Mouse (Mus musculus): ENCODE measurements around the gene Tlk2. TPM values are rescaled to one million over a fixed set of nuclear protein-coding genes. Genes with fewer than 3 reads are reported as not detected.

Gene Tlk2
- polyA plus RNA-seq, 1 experiment: 5.3 TPM

- H3K27me3 ChIP-seq (ENCODE audit: control insufficient read depth, insufficient read depth, low read length): no peaks in the 10 kb centered on the region
- H3K36me3 ChIP-seq (ENCODE audit: control insufficient read depth, insufficient read depth, low read length): peaks cover 18% of the 10 kb centered on the region
- H3K4me3 ChIP-seq (ENCODE audit: low read depth, low read length): no peak overlapping the region
- 93% methylated on average over 1 of the region's 1 CpGs for WGBS
- H3K4me1 ChIP-seq (ENCODE audit: control insufficient read depth, insufficient read depth, insufficient read length, low read length): no peaks in the 10 kb centered on the region
- TF ChIP-seq POLR2A (IDR thresholded peaks at IDR 0.05; ENCODE audit: low read depth, low read length): no peak
- TF ChIP-seq CTCF (IDR thresholded peaks at IDR 0.05; ENCODE audit: extremely low read depth, insufficient read length, insufficient replicate concordance, low read depth, low read length): no peak
- no peak overlapping the region for H3K27ac ChIP-seq (ENCODE audit: insufficient read depth, low read depth, low read length)
Observed at GRCm38 (mm10) chr11:105214257-105214656, 35.6 kb downstream of the Tlk2 start.

GRCm38 (mm10) chr11:105217771-105218170 lies 39.2 kb downstream of the Tlk2 start:
- no peak overlapping the region for H3K4me3 ChIP-seq (ENCODE audit: low read depth, low read length)
- no peak overlapping the region for H3K27ac ChIP-seq (ENCODE audit: insufficient read depth, low read depth, low read length)
- WGBS: 63% methylated on average over 2 of the region's 2 CpGs
- no peaks in the 10 kb centered on the region for H3K4me1 ChIP-seq (ENCODE audit: control insufficient read depth, insufficient read depth, insufficient read length, low read length)
- no peaks in the 10 kb centered on the region for H3K27me3 ChIP-seq (ENCODE audit: control insufficient read depth, insufficient read depth, low read length)
- peaks cover 13% of the 10 kb centered on the region for H3K36me3 ChIP-seq (ENCODE audit: control insufficient read depth, insufficient read depth, low read length)
- TF ChIP-seq CTCF (IDR thresholded peaks at IDR 0.05; ENCODE audit: extremely low read depth, insufficient read length, insufficient replicate concordance, low read depth, low read length) (no peak), POLR2A (IDR thresholded peaks at IDR 0.05; ENCODE audit: low read depth, low read length) (no peak)

GRCm38 (mm10) chr11:105234501-105234900 lies 55.9 kb downstream of the Tlk2 start:
- H3K4me1 ChIP-seq (ENCODE audit: control insufficient read depth, insufficient read depth, insufficient read length, low read length): no peaks in the 10 kb centered on the region
- no peak overlapping the region for H3K27ac ChIP-seq (ENCODE audit: insufficient read depth, low read depth, low read length)
- peaks cover 5% of the 10 kb centered on the region; the same call in 1 of the 2 replicates for H3K36me3 ChIP-seq (ENCODE audit: control insufficient read depth, insufficient read depth, low read length)
- H3K4me3 ChIP-seq (ENCODE audit: low read depth, low read length): no peak overlapping the region
- no peaks in the 10 kb centered on the region for H3K27me3 ChIP-seq (ENCODE audit: control insufficient read depth, insufficient read depth, low read length)
- 70% methylated on average over 2 of the region's 2 CpGs for WGBS
- no peak for TF ChIP-seq POLR2A (IDR thresholded peaks at IDR 0.05; ENCODE audit: low read depth, low read length)
- no peak for TF ChIP-seq CTCF (IDR thresholded peaks at IDR 0.05; ENCODE audit: extremely low read depth, insufficient read length, insufficient replicate concordance, low read depth, low read length)

- Histone ChIP-seq H3K27ac (ENCODE audit: insufficient read depth, low read depth, low read length) (no peak overlapping the region), H3K36me3 (ENCODE audit: control insufficient read depth, insufficient read depth, low read length) (peaks cover 29% of the 10 kb centered on the region), H3K27me3 (ENCODE audit: control insufficient read depth, insufficient read depth, low read length) (no peaks in the 10 kb centered on the region), H3K4me1 (ENCODE audit: control insufficient read depth, insufficient read depth, insufficient read length, low read length) (no peaks in the 10 kb centered on the region), H3K4me3 (ENCODE audit: low read depth, low read length) (no peak overlapping the region)
- TF ChIP-seq POLR2A (IDR thresholded peaks at IDR 0.05; ENCODE audit: low read depth, low read length) (no peak), CTCF (IDR thresholded peaks at IDR 0.05; ENCODE audit: extremely low read depth, insufficient read length, insufficient replicate concordance, low read depth, low read length) (no peak)
Observed at GRCm38 (mm10) chr11:105240991-105241390, 62.4 kb downstream of the Tlk2 start.

- Histone ChIP-seq H3K4me3 (ENCODE audit: low read depth, low read length) (no peak overlapping the region), H3K27me3 (ENCODE audit: control insufficient read depth, insufficient read depth, low read length) (no peaks in the 10 kb centered on the region), H3K36me3 (ENCODE audit: control insufficient read depth, insufficient read depth, low read length) (peaks cover 51% of the 10 kb centered on the region), H3K4me1 (ENCODE audit: control insufficient read depth, insufficient read depth, insufficient read length, low read length) (no peaks in the 10 kb centered on the region), H3K27ac (ENCODE audit: insufficient read depth, low read depth, low read length) (no peak overlapping the region)
- TF ChIP-seq POLR2A (IDR thresholded peaks at IDR 0.05; ENCODE audit: low read depth, low read length) (no peak), CTCF (IDR thresholded peaks at IDR 0.05; ENCODE audit: extremely low read depth, insufficient read length, insufficient replicate concordance, low read depth, low read length) (no peak)
- 80% methylated on average over 1 of the region's 1 CpGs for WGBS
Observed at GRCm38 (mm10) chr11:105246369-105246768, 67.8 kb downstream of the Tlk2 start.

GRCm38 (mm10) chr11:105246785-105247184 lies 68.2 kb downstream of the Tlk2 start:
- H3K27me3 ChIP-seq (ENCODE audit: control insufficient read depth, insufficient read depth, low read length): no peaks in the 10 kb centered on the region
- no peaks in the 10 kb centered on the region for H3K4me1 ChIP-seq (ENCODE audit: control insufficient read depth, insufficient read depth, insufficient read length, low read length)
- H3K27ac ChIP-seq (ENCODE audit: insufficient read depth, low read depth, low read length): no peak overlapping the region
- 79% methylated on average over 6 of the region's 6 CpGs for WGBS
- no peak for TF ChIP-seq POLR2A (IDR thresholded peaks at IDR 0.05; ENCODE audit: low read depth, low read length)
- TF ChIP-seq CTCF (IDR thresholded peaks at IDR 0.05; ENCODE audit: extremely low read depth, insufficient read length, insufficient replicate concordance, low read depth, low read length): no peak
- H3K36me3 ChIP-seq (ENCODE audit: control insufficient read depth, insufficient read depth, low read length): peaks cover 51% of the 10 kb centered on the region
- H3K4me3 ChIP-seq (ENCODE audit: low read depth, low read length): no peak overlapping the region

GRCm38 (mm10) chr11:105247321-105247720 lies 68.7 kb downstream of the Tlk2 start:
- TF ChIP-seq CTCF (IDR thresholded peaks at IDR 0.05; ENCODE audit: extremely low read depth, insufficient read length, insufficient replicate concordance, low read depth, low read length): no peak
- no peak for TF ChIP-seq POLR2A (IDR thresholded peaks at IDR 0.05; ENCODE audit: low read depth, low read length)
- Histone ChIP-seq H3K36me3 (ENCODE audit: control insufficient read depth, insufficient read depth, low read length) (peaks cover 46% of the 10 kb centered on the region), H3K27me3 (ENCODE audit: control insufficient read depth, insufficient read depth, low read length) (no peaks in the 10 kb centered on the region), H3K4me3 (ENCODE audit: low read depth, low read length) (no peak overlapping the region), H3K27ac (ENCODE audit: insufficient read depth, low read depth, low read length) (no peak overlapping the region), H3K4me1 (ENCODE audit: control insufficient read depth, insufficient read depth, insufficient read length, low read length) (no peaks in the 10 kb centered on the region)
- 92% methylated on average over 5 of the region's 5 CpGs for WGBS

GRCm38 (mm10) chr11:105259733-105260132 lies 81.1 kb downstream of the Tlk2 start:
- Histone ChIP-seq H3K27ac (ENCODE audit: insufficient read depth, low read depth, low read length) (no peak overlapping the region), H3K36me3 (ENCODE audit: control insufficient read depth, insufficient read depth, low read length) (peaks cover 36% of the 10 kb centered on the region), H3K4me3 (ENCODE audit: low read depth, low read length) (no peak overlapping the region), H3K4me1 (ENCODE audit: control insufficient read depth, insufficient read depth, insufficient read length, low read length) (no peaks in the 10 kb centered on the region), H3K27me3 (ENCODE audit: control insufficient read depth, insufficient read depth, low read length) (no peaks in the 10 kb centered on the region)
- WGBS: 72% methylated on average over 3 of the region's 3 CpGs
- TF ChIP-seq CTCF (IDR thresholded peaks at IDR 0.05; ENCODE audit: extremely low read depth, insufficient read length, insufficient replicate concordance, low read depth, low read length) (no peak), POLR2A (IDR thresholded peaks at IDR 0.05; ENCODE audit: low read depth, low read length) (no peak)
